Mouse (Mus musculus) urinary bladder, postnatal 4 days (tissue): ENCODE data around the gene Kif26a.
A peak's percentile ranks its signal among the peaks of the same experiment; 100 is the strongest.

Experiments used
- DNase-seq, 2 experiments: peaks; one replicate each; pipeline ENCODE4 v3.0.0; 2021 to 2022; ENCODE audit warnings: low spot score in 2 of 2

Kif26a gene

DNA sequence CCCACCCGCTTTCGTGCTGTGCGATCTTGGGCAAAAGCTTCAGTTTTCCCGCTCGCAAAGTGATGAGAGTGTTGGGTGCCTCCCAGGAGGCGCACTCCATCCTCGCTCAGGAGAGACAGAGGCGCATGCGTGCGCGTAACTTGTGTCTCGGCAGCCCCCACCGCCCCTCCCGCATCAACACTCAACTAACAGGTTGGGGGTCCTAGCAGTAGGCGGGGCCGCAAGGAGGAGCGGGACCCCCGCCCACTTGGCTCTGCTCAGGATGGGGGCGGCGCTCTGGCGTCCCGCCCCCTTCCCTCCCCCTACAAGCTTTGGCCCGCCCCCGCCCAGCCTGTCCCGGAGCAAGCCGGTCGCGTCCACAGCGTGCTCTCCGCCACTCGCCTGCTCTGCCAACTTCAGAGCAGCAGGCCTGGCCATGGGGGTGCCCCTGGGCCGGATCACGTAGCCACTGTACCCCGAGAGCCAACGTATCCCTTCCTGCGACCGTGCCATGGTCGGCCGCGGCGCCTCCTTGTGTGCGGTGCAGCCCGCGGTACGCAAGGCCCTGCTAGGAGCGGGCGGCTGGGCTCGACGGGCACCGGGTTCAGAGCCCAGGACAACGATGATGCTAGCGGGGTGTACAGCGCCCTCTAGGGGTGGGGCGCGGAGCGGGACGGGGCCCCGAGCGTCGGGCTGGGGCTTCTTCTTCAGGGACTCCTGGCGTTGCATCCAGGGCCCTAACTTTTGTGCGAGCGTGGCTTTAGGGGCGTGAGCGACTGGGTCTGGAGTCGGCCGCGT is at the start of gene Kif26a:
TSS of gene Kif26a (plus strand) at position 334 of the 777 bp plus-strand sequence.
- peak in 1 of 2 experiments; percentile 58 for DNase-seq

- DNase-seq, result no peak
Measured at GRCm38 (mm10) chr12:112096733-112097117, 49.3 kb upstream of the Kif26a start.

- DNase-seq, result no peak
Measured at GRCm38 (mm10) chr12:112100106-112100505, 45.9 kb upstream of the Kif26a start.

- no peak for DNase-seq
Measured at GRCm38 (mm10) chr12:112101045-112101444, 45.0 kb upstream of the Kif26a start.

- no peak for DNase-seq
Measured at GRCm38 (mm10) chr12:112103179-112103578, 42.8 kb upstream of the Kif26a start.

- DNase-seq, result no peak
Measured at GRCm38 (mm10) chr12:112104890-112105289, 41.1 kb upstream of the Kif26a start.

DNA sequence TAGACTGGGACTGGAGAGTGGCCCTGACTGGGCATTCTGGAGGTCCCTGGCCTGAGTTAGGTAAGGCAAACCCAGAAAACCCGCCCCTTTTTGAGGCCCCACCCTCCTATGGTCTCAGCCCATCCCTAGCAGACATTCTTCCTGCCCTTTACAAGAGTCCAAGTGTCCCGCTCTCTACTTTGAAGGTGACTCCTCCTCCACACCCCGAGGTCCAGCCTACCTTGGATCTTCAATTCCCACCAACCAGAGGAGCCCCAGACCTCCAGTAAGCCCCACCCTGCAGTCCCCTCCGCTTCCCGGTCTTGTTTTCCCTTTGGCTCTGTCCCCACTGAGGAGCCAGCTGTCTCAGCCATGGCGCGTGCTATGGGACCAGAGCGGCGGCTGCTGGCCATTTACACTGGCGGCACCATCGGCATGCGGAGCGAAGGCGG is 39.5 kb upstream of the Kif26a start, which contains the start of gene Aspg:
TSS of gene Aspg (plus strand) at position 139 of the 431 bp plus-strand sequence.
- no peak for DNase-seq

DNA sequence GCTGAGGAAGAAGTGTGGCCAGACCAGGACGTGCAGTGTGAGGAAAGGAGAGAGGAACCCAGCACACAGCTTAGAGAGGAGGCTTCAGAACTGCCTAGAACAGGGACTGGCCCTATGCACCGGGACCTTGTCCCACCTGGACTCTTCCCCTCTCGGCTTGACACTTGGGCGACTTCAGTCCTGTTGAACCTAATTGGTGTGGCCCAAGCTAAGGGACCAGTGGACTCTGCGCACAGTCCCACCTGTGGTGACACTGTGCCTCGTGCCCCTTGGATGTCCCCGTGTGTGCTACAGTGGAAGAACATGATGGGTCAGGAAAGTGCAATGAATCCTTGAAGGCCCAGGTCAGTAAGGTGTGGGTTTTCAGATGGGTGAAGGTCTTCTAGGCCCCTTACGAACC is 38.3 kb upstream of the Kif26a start:
- DNase-seq, result no peak

DNA sequence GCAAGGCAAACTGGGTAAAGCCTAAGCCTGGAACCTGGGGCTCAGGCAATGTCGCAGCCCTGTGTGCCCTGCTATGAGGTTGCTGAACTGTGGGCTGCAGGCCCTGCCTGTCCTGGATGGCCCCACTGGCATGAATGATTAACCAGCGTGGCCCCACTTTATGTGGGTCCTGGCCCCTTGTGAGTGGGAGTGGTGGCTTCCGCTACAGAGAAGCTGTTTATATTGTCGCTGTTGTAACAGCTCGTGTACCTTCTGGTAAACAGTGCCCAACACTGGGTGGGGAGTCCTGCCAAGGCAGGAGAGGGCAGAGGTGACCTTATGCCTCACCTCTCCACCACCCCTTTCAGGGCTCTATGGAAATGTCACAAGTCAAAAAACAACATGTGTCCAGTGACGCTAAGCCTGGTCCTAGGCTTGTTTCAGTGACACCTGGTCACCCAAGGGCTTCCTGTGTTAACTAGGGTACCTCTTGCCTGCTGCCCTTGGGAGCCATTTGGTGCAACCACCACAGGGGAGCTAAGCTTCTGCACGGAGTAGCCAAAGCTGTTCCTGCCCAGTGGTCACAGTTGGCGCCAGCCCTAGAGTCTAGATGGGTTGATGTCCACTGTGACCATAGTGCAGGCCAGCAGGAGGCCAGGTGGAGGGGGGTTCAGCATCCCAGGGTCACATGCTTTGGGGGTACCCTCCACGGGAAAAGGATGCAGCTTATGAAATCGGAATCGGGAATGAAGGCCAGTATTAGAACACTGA is 37.1 kb upstream of the Kif26a start:
- no peak for DNase-seq

GRCm38 (mm10) chr12:112109701-112110100 is 36.3 kb upstream of the Kif26a start:
- no peak for DNase-seq

GRCm38 (mm10) chr12:112111323-112111722 is 34.7 kb upstream of the Kif26a start:
- no peak for DNase-seq

DNA sequence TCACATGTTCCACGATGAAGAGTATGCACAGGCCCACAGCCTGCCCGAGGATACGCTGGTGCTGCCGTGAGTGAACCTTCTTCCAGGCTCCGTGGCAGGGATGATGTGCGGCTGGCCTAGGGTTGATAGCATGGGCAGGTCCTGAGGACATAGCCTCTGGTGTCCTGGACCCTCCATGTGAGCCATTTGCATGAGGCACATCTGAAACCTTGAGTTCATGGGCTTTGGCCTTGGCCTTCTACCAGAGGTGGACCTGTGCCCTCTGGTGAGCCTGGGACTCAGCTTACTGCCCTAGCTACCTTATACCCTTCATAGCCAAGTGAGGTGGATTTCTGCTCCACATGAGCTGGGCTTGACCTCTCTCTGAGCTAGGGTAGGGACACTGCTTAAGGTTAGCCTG is 33.8 kb upstream of the Kif26a start:
- no peak for DNase-seq

GRCm38 (mm10) chr12:112112686-112113396 is 33.2 kb upstream of the Kif26a start:
- DNase-seq, result no peak

GRCm38 (mm10) chr12:112113710-112114109 is 32.3 kb upstream of the Kif26a start:
- DNase-seq, result peak; percentile 70 to 88

- no peak for DNase-seq
Measured at GRCm38 (mm10) chr12:112117006-112117405, 29.0 kb upstream of the Kif26a start.

DNA sequence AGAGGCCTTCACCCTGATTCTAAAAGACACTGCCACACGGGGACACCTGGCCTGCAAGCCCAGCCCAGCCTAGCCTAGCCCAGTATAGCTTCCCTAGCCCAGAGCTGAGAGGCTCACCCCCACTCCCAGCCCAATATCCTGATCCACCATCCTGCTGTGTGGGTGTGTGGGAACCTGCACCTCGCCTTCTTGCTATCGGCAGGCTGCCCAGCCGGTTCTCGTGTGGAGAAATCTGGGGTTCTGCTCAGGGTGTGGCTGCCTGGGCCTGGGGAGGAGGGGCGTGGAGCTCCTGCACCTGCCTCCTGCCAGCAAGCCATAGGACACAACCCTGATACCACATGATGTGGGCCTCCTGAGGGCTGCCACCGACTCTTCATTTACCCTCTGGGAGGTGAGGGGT is 28.4 kb upstream of the Kif26a start:
- no peak for DNase-seq

DNA sequence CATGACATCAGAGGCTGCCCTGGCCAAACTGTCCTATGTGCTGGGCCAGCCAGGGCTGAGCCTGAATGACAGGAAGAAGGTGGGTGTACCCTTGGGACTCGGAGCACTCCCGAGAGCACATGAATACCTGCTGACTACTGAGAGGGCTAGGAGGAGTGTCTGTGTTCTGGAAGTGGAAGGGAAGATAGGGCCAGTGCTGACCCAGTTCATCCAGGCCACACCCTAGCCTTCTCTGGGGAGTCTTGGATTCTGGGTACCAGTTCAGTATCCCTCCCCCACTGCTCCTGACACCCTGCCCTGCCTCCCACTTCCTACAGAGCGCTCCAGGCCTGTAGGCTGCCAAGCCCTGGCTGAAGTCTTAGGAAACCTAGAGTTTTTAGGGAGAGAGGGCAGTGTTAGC is 24.8 kb upstream of the Kif26a start:
- DNase-seq, result no peak

DNA sequence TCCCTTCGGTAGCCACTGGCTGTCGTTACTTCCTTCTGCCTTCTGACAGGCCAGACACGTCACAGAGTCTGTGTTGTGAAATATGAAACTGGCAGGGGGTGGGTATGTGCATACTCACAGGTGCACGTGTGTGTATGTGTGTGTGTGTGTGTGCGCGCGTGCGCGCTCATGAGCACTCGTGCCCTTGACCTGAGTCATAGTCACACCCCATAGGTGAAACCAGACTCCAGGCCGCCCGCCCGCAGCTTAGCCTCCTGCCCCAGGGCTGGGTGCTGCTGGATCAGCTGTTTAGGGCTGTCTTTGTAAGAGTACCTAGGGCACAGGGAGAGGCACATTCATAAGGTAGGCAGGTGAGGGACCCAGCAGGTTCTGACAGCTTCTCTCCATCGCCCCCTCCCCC is 20.1 kb upstream of the Kif26a start:
- DNase-seq, result peak in 1 of 2 experiments; percentile 60

DNA sequence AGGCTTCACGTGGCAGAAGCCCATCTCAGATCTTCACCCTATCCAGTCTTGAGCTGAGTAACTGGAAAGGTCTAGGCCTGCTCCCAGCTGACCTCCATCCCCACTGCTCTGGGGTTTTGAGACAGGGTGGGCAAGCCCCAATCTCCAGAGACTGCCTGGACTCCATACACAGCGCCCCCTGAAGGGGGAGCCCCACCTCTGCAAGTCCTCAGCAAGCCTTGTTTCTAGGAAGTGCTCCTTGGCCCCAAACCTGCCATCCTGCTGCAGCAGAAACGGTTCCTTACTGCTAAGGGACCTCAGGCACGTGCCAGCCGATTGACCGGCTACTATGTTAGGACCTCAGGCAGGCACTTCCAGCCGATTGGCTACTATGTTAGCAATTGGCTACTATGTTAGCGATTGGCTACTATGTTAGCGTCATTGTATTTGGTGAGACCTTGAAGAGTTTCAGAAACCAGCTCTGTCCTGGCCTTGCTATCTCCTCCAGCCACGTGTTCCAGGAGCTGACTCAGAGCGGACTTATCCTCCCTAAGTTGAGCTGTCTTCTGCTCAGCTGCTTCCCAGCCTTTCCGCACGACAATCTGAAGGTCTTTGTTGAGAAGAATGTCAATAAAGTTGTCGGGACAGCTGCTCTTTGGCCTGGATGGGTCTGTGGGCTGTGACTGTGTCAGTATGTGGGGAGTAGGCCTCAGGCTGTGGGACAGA is 18.9 kb upstream of the Kif26a start:
- DNase-seq, result no peak

DNA sequence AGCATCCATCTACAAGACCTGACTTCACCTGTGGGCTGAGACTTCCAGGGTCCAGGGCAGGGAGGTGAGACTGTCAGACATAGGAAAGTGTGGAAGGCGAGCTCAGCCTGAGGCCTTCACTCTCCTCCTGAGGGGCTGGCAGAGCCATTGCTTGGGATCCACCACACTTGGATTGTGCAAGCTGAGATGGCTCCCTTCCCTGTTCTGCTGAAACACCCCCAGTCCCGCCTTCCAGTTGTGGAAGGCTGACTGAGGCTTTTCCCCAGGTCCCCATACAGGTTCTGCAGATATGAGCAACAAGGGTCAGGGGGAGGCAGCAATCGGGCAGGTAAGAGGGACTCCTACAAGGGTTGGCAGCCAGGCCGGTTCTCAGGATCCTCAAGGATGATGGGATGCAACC is 17.5 kb upstream of the Kif26a start:
- DNase-seq, result no peak

GRCm38 (mm10) chr12:112129300-112129856 is 16.6 kb upstream of the Kif26a start:
- no peak for DNase-seq
